Mouse (Mus musculus): Measurements from ENCODE around the gene Tmem94. TPM values are rescaled to one million over a fixed set of nuclear protein-coding genes. Genes with fewer than 3 reads are reported as not detected.

Tmem94 gene
- 27.1 and 28.7 TPM in 2 replicates for polyA plus RNA-seq (2014; fragmentation: Nextera tagmentation; extraction: Ambion mirVana)

DNA sequence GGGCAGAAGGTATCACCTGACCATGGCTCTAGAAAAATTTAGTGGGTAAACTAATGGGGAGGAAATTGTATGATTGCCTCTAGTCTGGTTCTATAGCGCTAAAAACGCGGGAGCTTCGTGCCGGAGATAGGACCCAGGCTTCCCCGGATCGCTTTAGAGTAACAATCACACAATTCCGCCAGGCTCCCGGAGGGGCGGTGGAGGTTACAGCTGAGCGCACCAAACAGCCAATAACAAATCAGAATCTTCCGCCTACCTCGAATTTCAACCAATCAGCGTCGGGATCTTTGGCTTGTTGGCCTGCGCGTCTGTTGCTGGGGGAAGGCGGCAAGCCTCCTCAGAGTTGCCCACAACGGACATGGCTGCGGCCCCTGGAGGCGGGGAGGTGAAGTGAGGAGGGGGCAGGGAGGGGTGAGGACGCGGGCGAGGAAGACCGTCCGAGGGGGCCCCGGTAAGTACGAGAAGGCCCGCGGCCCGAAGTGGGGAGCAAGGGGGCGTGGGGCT lies at the start of gene Tmem94:
Tmem94 (plus strand) TSS at position 331 of the 504 bp plus-strand sequence.
- Histone ChIP-seq H3K36me3 (ENCODE audit: control insufficient read depth, insufficient read depth, low read length) (no peaks in the 10 kb centered on the region), H3K27ac (replicated peaks in 1 of 2; ENCODE audit: control insufficient read depth in 1 of 2, insufficient read depth in 1 of 2, low read depth in 2 of 2, low read length in 2 of 2) (peak within 1 kb of the TSS; percentile 94 to 99), H3K4me3 (ENCODE audit: control insufficient read depth in 1 of 2, insufficient read depth in 1 of 2, low read depth in 1 of 2, low read length in 2 of 2) (peak within 1 kb of the TSS; percentile 82 to 84), H3K27me3 (ENCODE audit: control insufficient read depth, insufficient read depth, low read length) (no peaks in the 10 kb centered on the region), H3K9ac (ENCODE audit: low read length) (peak within 1 kb of the TSS; percentile 99), H3K4me2 (ENCODE audit: low read length) (peak within 1 kb of the TSS; percentile 86), H3K4me1 (ENCODE audit: control insufficient read depth in 2 of 2, insufficient read depth in 2 of 2, low read length in 2 of 2) (peaks cover 24 to 26% of the 10 kb centered on the region in 2 experiments), H3K9me3 (ENCODE audit: control insufficient read depth, low read length) (no peaks in the 10 kb centered on the region)
- under 1% methylated on average over 32 of the region's 32 CpGs for WGBS
- peak; percentile 91 for ATAC-seq (ENCODE audit: insufficient number of reproducible peaks, insufficient read depth, low FRiP score, low read depth)

DNA sequence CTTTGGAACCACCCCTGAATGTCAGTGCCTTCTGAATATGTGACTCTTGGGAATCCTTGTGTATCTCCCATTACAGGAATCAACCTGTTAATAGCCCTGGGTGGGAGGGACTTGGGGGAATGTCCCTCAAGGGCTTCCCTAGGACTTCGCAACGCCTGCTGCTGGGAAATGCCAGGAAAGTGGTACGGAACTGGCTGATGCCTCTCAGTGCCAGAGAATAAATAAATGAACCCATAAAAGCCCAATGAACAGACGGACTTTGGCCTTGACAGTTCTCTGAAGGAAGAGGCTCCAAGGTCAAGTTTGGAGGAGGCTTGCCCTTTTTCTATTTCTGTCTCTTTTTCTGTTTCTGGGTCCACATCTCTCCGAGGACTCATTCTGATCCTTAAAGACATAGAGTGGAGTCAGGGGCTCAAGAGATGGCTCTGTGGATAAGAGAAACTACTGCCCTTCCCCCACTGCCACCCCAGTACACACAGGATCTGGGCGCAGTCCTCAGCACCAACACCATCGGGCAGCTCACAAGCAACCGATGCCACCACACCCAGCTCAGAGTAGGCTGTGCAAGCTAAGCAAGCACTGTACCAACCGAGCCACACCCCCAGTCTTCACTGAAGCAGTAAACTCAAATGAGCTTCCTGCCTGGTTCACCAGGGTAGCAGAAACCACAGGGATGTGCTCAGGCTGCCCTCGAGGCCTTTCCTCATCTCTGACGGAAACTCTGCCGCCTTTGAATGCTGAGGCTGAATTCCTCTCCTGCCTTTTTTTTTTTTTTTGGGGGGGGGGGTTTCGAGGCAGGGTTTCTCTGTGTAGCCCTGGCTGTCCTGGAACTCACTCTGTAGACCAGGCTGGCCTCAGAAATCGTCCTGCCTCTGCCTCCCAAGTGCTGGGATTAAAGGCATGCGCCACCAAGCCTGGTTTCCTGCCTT lies 48.6 kb upstream of the Tmem94 start:
- WGBS: 72% methylated on average over 14 of the region's 15 CpGs
- H3K9ac ChIP-seq (ENCODE audit: low read length): no peak overlapping the region
- H3K9me3 ChIP-seq (ENCODE audit: control insufficient read depth, low read length): no peaks in the 10 kb centered on the region
- H3K4me2 ChIP-seq (ENCODE audit: low read length): no peak overlapping the region
- no peaks in the 10 kb centered on the region for H3K4me1 ChIP-seq (ENCODE audit: control insufficient read depth in 2 of 2, insufficient read depth in 2 of 2, low read length in 2 of 2)
- H3K4me3 ChIP-seq (ENCODE audit: control insufficient read depth in 1 of 2, insufficient read depth in 1 of 2, low read depth in 1 of 2, low read length in 2 of 2): no peak overlapping the region
- H3K27ac ChIP-seq (replicated peaks in 1 of 2; ENCODE audit: control insufficient read depth in 1 of 2, insufficient read depth in 1 of 2, low read depth in 2 of 2, low read length in 2 of 2): no peak overlapping the region
- no peak for ATAC-seq (ENCODE audit: insufficient number of reproducible peaks, insufficient read depth, low FRiP score, low read depth)
- no peaks in the 10 kb centered on the region for H3K27me3 ChIP-seq (ENCODE audit: control insufficient read depth, insufficient read depth, low read length)
- no peaks in the 10 kb centered on the region for H3K36me3 ChIP-seq (ENCODE audit: control insufficient read depth, insufficient read depth, low read length)

DNA sequence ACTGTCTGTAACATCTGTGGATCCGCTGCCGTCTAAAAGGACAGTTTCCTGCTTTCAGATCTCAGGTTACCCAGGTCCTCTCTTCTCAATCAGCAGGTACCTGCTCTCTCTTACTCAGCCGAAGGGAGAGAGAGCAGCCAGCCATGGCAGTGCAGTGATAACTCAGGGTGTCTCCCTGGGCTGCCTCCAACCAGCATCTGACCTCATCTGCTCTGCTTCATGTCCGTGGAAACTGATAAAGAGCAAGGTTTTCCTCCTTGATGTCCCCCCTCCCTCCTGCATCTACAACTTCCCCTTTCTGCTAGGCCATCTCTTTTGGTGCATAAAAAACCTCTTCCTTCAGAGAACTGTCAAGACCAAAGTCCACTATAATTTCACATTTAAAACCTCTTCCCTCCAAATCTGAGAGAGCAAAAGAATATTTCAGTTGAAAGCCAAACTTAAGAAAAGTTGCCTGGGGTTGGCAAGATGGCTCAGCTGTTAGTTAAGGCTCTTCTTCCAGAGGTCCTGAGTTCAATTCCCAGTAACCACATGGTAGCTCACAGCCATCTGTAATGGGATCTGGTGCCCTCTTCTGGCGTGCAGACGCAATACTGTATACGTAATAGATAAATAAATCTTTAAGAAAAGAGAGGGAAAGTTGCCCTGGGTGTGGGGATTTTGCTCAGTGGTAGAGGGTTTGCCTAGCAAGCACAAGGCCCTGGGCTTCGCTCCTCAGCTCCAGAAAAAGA lies 47.4 kb upstream of the Tmem94 start:
- no peaks in the 10 kb centered on the region for H3K36me3 ChIP-seq (ENCODE audit: control insufficient read depth, insufficient read depth, low read length)
- no peak overlapping the region for H3K27ac ChIP-seq (replicated peaks in 1 of 2; ENCODE audit: control insufficient read depth in 1 of 2, insufficient read depth in 1 of 2, low read depth in 2 of 2, low read length in 2 of 2)
- no peaks in the 10 kb centered on the region for H3K4me1 ChIP-seq (ENCODE audit: control insufficient read depth in 2 of 2, insufficient read depth in 2 of 2, low read length in 2 of 2)
- H3K4me3 ChIP-seq (ENCODE audit: control insufficient read depth in 1 of 2, insufficient read depth in 1 of 2, low read depth in 1 of 2, low read length in 2 of 2): no peak overlapping the region
- no peaks in the 10 kb centered on the region for H3K27me3 ChIP-seq (ENCODE audit: control insufficient read depth, insufficient read depth, low read length)
- H3K4me2 ChIP-seq (ENCODE audit: low read length): no peak overlapping the region
- no peaks in the 10 kb centered on the region for H3K9me3 ChIP-seq (ENCODE audit: control insufficient read depth, low read length)
- WGBS: 46% methylated on average over 8 of the region's 8 CpGs
- H3K9ac ChIP-seq (ENCODE audit: low read length): no peak overlapping the region
- ATAC-seq (ENCODE audit: insufficient number of reproducible peaks, insufficient read depth, low FRiP score, low read depth): no peak

DNA sequence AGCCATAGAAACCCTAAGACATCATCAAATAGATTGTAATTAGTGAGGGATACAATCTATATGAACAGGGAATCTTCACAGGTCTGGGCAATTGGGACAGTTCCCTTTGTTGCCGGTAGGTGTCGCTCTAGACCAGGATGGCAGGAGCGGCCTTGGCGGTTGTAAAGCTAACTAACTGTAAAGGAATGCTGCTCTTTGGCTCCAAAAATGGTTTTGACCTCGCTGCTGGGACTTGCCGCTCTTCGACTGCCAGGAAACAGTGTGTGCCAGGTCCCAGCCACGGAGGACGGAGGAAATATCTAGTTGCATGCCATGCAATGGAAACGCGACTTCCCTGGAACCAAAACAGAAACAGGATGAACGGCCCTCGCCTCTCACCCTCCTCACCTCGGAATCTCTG lies 42.6 kb upstream of the Tmem94 start:
- 13% methylated on average over 14 of the region's 14 CpGs for WGBS
- H3K4me3 ChIP-seq (ENCODE audit: control insufficient read depth in 1 of 2, insufficient read depth in 1 of 2, low read depth in 1 of 2, low read length in 2 of 2): peak overlapping the region; percentile 6 to 16; a peak in 2 of 4 replicates

DNA sequence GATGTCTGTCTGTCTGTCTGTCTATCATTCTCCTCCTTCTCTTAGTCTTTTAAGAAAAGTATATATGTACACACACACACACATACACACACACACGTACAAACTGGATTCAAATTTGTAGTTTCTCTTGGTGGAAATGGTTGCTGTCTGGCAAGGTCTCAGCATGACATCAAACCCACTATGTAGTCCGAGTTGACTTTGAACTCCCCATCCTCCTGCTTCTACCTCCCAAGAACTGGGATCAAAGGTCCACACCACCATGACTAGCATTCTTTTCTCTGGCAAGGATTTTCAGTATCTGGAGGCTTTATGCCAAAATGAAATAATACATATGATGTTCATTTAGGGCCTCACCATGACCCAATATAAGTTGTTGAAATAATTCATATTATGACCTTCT lies 42.0 kb upstream of the Tmem94 start:
- H3K36me3 ChIP-seq (ENCODE audit: control insufficient read depth, insufficient read depth, low read length): no peaks in the 10 kb centered on the region
- no peak overlapping the region for H3K4me2 ChIP-seq (ENCODE audit: low read length)
- ATAC-seq (ENCODE audit: insufficient number of reproducible peaks, insufficient read depth, low FRiP score, low read depth): no peak
- H3K27ac ChIP-seq (replicated peaks in 1 of 2; ENCODE audit: control insufficient read depth in 1 of 2, insufficient read depth in 1 of 2, low read depth in 2 of 2, low read length in 2 of 2): peak overlapping the region in 1 of 2 experiments; percentile 51; a peak in 3 of 4 replicates
- H3K4me3 ChIP-seq (ENCODE audit: control insufficient read depth in 1 of 2, insufficient read depth in 1 of 2, low read depth in 1 of 2, low read length in 2 of 2): 0 out of 4 replicates have a peak overlapping the region, but pooled peaks of 1 of the 2 experiments have one; percentile 6
- no peaks in the 10 kb centered on the region for H3K27me3 ChIP-seq (ENCODE audit: control insufficient read depth, insufficient read depth, low read length)
- WGBS: 71% methylated on average over 2 of the region's 2 CpGs
- H3K9me3 ChIP-seq (ENCODE audit: control insufficient read depth, low read length): no peaks in the 10 kb centered on the region
- H3K9ac ChIP-seq (ENCODE audit: low read length): peak overlapping the region; percentile 22; the same call in 1 of the 2 replicates
- no peaks in the 10 kb centered on the region for H3K4me1 ChIP-seq (ENCODE audit: control insufficient read depth in 2 of 2, insufficient read depth in 2 of 2, low read length in 2 of 2)

More for the DNA sequence above, 42.6 kb upstream of the Tmem94 start:
- ATAC-seq (ENCODE audit: insufficient number of reproducible peaks, insufficient read depth, low FRiP score, low read depth): peak; percentile 50; the same call in 1 of the 2 replicates
- Histone ChIP-seq H3K36me3 (ENCODE audit: control insufficient read depth, insufficient read depth, low read length) (no peaks in the 10 kb centered on the region), H3K9ac (ENCODE audit: low read length) (peak overlapping the region; percentile 22; the same call in 1 of the 2 replicates), H3K27me3 (ENCODE audit: control insufficient read depth, insufficient read depth, low read length) (no peaks in the 10 kb centered on the region), H3K9me3 (ENCODE audit: control insufficient read depth, low read length) (no peaks in the 10 kb centered on the region), H3K27ac (replicated peaks in 1 of 2; ENCODE audit: control insufficient read depth in 1 of 2, insufficient read depth in 1 of 2, low read depth in 2 of 2, low read length in 2 of 2) (peak overlapping the region; percentile 46 to 51), H3K4me2 (ENCODE audit: low read length) (peak overlapping the region; percentile 52), H3K4me1 (ENCODE audit: control insufficient read depth in 2 of 2, insufficient read depth in 2 of 2, low read length in 2 of 2) (no peaks in the 10 kb centered on the region)

DNA sequence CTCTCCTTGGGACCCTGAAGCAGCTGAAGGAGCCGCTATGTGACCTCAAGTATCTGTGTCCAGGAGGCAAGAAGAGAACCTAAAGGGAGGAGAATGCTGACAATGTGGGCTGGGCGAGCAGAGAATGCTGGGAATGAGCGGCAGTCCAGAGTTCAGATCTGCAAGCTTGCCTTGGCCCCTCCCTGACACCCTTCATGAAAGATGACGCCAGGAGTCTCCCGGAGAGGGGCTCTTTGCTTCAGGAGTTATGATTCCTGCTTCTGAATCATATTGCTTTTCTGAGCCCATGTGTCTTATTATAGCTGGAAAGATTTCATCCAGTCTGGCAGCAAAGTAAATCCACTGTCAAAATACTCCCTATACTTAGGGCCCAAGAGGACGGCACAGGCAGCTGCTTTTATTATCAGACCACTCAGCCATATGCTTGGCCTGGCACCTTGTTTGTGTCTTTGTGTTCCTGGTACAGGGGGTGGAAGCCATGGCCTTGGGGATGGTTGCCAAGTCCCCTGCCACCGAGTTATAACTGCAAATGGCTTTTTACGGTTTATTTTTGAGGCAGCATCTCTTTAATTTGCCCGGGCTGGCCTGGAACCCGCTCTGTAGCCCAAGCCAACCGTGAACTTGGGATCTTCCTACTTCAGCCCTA lies 31.1 kb upstream of the Tmem94 start:
- H3K4me2 ChIP-seq (ENCODE audit: low read length): no peak overlapping the region
- WGBS: 43% methylated on average over 11 of the region's 11 CpGs
- H3K4me1 ChIP-seq (ENCODE audit: control insufficient read depth in 2 of 2, insufficient read depth in 2 of 2, low read length in 2 of 2): peaks cover 18% of the 10 kb centered on the region in 2 experiments
- H3K27ac ChIP-seq (replicated peaks in 1 of 2; ENCODE audit: control insufficient read depth in 1 of 2, insufficient read depth in 1 of 2, low read depth in 2 of 2, low read length in 2 of 2): peak overlapping the region; percentile 40 to 67; a peak in 3 of 4 replicates
- no peaks in the 10 kb centered on the region for H3K27me3 ChIP-seq (ENCODE audit: control insufficient read depth, insufficient read depth, low read length)
- no peaks in the 10 kb centered on the region for H3K36me3 ChIP-seq (ENCODE audit: control insufficient read depth, insufficient read depth, low read length)
- H3K9me3 ChIP-seq (ENCODE audit: control insufficient read depth, low read length): no peaks in the 10 kb centered on the region
- H3K9ac ChIP-seq (ENCODE audit: low read length): peak overlapping the region; percentile 38; the same call in 1 of the 2 replicates
- ATAC-seq (ENCODE audit: insufficient number of reproducible peaks, insufficient read depth, low FRiP score, low read depth): no peak
- no peak overlapping the region for H3K4me3 ChIP-seq (ENCODE audit: control insufficient read depth in 1 of 2, insufficient read depth in 1 of 2, low read depth in 1 of 2, low read length in 2 of 2)
